Mouse (Mus musculus): Measurements from ENCODE around the gene Galnt16. TPM values are rescaled to one million over a fixed set of nuclear protein-coding genes. Genes with fewer than 3 reads are reported as not detected.

Galnt16 gene
- polyA plus RNA-seq, 1 experiment: 0.11 TPM

- TF ChIP-seq REST (IDR thresholded peaks at IDR 0.05; ENCODE audit: insufficient read depth, insufficient read length) (no peak), SRF (IDR thresholded peaks at IDR 0.05; ENCODE audit: control insufficient read depth, insufficient read length, low read depth) (no peak), POLR2A (IDR thresholded peaks at IDR 0.05; ENCODE audit: insufficient read length, low read depth) (no peak), USF1 (IDR thresholded peaks at IDR 0.05; ENCODE audit: low read depth) (no peak), CEBPB (IDR thresholded peaks at IDR 0.05; ENCODE audit: insufficient read depth, poor library complexity, severe bottlenecking) (no peak), MYOD1 (IDR thresholded peaks at IDR 0.05; ENCODE audit: control insufficient read depth in 1 of 3, insufficient read length in 2 of 3, low read depth in 2 of 3) (no peak)
- no peak overlapping the region for H3K4me3 ChIP-seq
- peaks cover 87% of the 10 kb centered on the region for H3K27me3 ChIP-seq (ENCODE audit: control insufficient read depth, insufficient read depth, insufficient read length)
- H3K79me2 ChIP-seq (ENCODE audit: control insufficient read depth, insufficient read depth): no peaks in the 10 kb centered on the region
- no peak overlapping the region for H3ac ChIP-seq (ENCODE audit: control insufficient read depth, insufficient read length)
- no peak overlapping the region for H3K4me2 ChIP-seq (ENCODE audit: low read depth)
- H3K36me3 ChIP-seq (ENCODE audit: control insufficient read depth, insufficient read depth): no peaks in the 10 kb centered on the region
These were observed 15.8 kb downstream of the Galnt16 start for GRCm38 (mm10) chr12:80533876-80534275.

- H3K4me3 ChIP-seq: no peak overlapping the region
- no peak for TF ChIP-seq POLR2A (IDR thresholded peaks at IDR 0.05; ENCODE audit: insufficient read length, low read depth)
- no peak for TF ChIP-seq SRF (IDR thresholded peaks at IDR 0.05; ENCODE audit: control insufficient read depth, insufficient read length, low read depth)
- TF ChIP-seq POLR2AphosphoS2 (IDR thresholded peaks at IDR 0.05; ENCODE audit: insufficient read length, low read depth): no peak
- no peak for TF ChIP-seq TCF3 (IDR thresholded peaks at IDR 0.05; ENCODE audit: insufficient read length, low read depth)
- no peak for TF ChIP-seq TCF12 (IDR thresholded peaks at IDR 0.05; ENCODE audit: insufficient read depth, poor library complexity, severe bottlenecking)
- no peak for TF ChIP-seq MYOD1 (IDR thresholded peaks at IDR 0.05; ENCODE audit: control insufficient read depth in 1 of 3, insufficient read length in 2 of 3, low read depth in 2 of 3)
- TF ChIP-seq MYOG (IDR thresholded peaks at IDR 0.05; ENCODE audit: control insufficient read depth in 1 of 3, insufficient read depth in 1 of 3, insufficient read length in 2 of 3, low read depth in 2 of 3): no peak
- no peak for TF ChIP-seq CEBPB (IDR thresholded peaks at IDR 0.05; ENCODE audit: insufficient read depth, poor library complexity, severe bottlenecking)
- no peak for TF ChIP-seq USF1 (IDR thresholded peaks at IDR 0.05; ENCODE audit: low read depth)
- no peak overlapping the region for H3ac ChIP-seq (ENCODE audit: control insufficient read depth, insufficient read length)
- peaks cover 71% of the 10 kb centered on the region for H3K27me3 ChIP-seq (ENCODE audit: control insufficient read depth, insufficient read depth, insufficient read length)
- no peak overlapping the region for H3K4me2 ChIP-seq (ENCODE audit: low read depth)
- no peaks in the 10 kb centered on the region for H3K79me2 ChIP-seq (ENCODE audit: control insufficient read depth, insufficient read depth)
- H3K36me3 ChIP-seq (ENCODE audit: control insufficient read depth, insufficient read depth): no peaks in the 10 kb centered on the region
These were observed 19.2 kb downstream of the Galnt16 start for GRCm38 (mm10) chr12:80537313-80537712.

GRCm38 (mm10) chr12:80538311-80538710, 20.2 kb downstream of the Galnt16 start:
- Histone ChIP-seq H3K4me2 (ENCODE audit: low read depth) (no peak overlapping the region), H3K79me2 (ENCODE audit: control insufficient read depth, insufficient read depth) (no peaks in the 10 kb centered on the region), H3ac (ENCODE audit: control insufficient read depth, insufficient read length) (no peak overlapping the region), H3K4me3 (no peak overlapping the region), H3K36me3 (ENCODE audit: control insufficient read depth, insufficient read depth) (no peaks in the 10 kb centered on the region), H3K27me3 (ENCODE audit: control insufficient read depth, insufficient read depth, insufficient read length) (peaks cover 61% of the 10 kb centered on the region)
- no peak for TF ChIP-seq TCF3 (IDR thresholded peaks at IDR 0.05; ENCODE audit: insufficient read length, low read depth)
- no peak for TF ChIP-seq E2F4 (IDR thresholded peaks at IDR 0.05; ENCODE audit: insufficient read depth)
- no peak for TF ChIP-seq MYOG (IDR thresholded peaks at IDR 0.05; ENCODE audit: control insufficient read depth in 1 of 3, insufficient read depth in 1 of 3, insufficient read length in 2 of 3, low read depth in 2 of 3)
- no peak for TF ChIP-seq POLR2A (IDR thresholded peaks at IDR 0.05; ENCODE audit: insufficient read length, low read depth)
- TF ChIP-seq REST (IDR thresholded peaks at IDR 0.05; ENCODE audit: insufficient read depth, insufficient read length): no peak
- TF ChIP-seq TCF12 (IDR thresholded peaks at IDR 0.05; ENCODE audit: insufficient read depth, poor library complexity, severe bottlenecking): no peak
- no peak for TF ChIP-seq USF1 (IDR thresholded peaks at IDR 0.05; ENCODE audit: low read depth)
- TF ChIP-seq MYOD1 (IDR thresholded peaks at IDR 0.05; ENCODE audit: control insufficient read depth in 1 of 3, insufficient read length in 2 of 3, low read depth in 2 of 3): no peak
- no peak for TF ChIP-seq CEBPB (IDR thresholded peaks at IDR 0.05; ENCODE audit: insufficient read depth, poor library complexity, severe bottlenecking)
- TF ChIP-seq MAX (IDR thresholded peaks at IDR 0.05; ENCODE audit: low read depth): no peak

GRCm38 (mm10) chr12:80545310-80545709, 27.2 kb downstream of the Galnt16 start:
- no peak overlapping the region for H3K4me2 ChIP-seq (ENCODE audit: low read depth)
- no peak overlapping the region for H3K4me3 ChIP-seq
- no peak overlapping the region for H3ac ChIP-seq (ENCODE audit: control insufficient read depth, insufficient read length)
- H3K79me2 ChIP-seq (ENCODE audit: control insufficient read depth, insufficient read depth): no peaks in the 10 kb centered on the region
- H3K27me3 ChIP-seq (ENCODE audit: control insufficient read depth, insufficient read depth, insufficient read length): peaks cover 52% of the 10 kb centered on the region
- no peaks in the 10 kb centered on the region for H3K36me3 ChIP-seq (ENCODE audit: control insufficient read depth, insufficient read depth)
- TF ChIP-seq MYOD1 (IDR thresholded peaks at IDR 0.05; ENCODE audit: control insufficient read depth in 1 of 3, insufficient read length in 2 of 3, low read depth in 2 of 3) (no peak), CEBPB (IDR thresholded peaks at IDR 0.05; ENCODE audit: insufficient read depth, poor library complexity, severe bottlenecking) (no peak), POLR2A (IDR thresholded peaks at IDR 0.05; ENCODE audit: insufficient read length, low read depth) (no peak), POLR2AphosphoS2 (IDR thresholded peaks at IDR 0.05; ENCODE audit: insufficient read length, low read depth) (no peak), TCF3 (IDR thresholded peaks at IDR 0.05; ENCODE audit: insufficient read length, low read depth) (no peak), REST (IDR thresholded peaks at IDR 0.05; ENCODE audit: insufficient read depth, insufficient read length) (no peak), SRF (IDR thresholded peaks at IDR 0.05; ENCODE audit: control insufficient read depth, insufficient read length, low read depth) (no peak), MAX (IDR thresholded peaks at IDR 0.05; ENCODE audit: low read depth) (no peak), USF1 (IDR thresholded peaks at IDR 0.05; ENCODE audit: low read depth) (no peak), MYOG (IDR thresholded peaks at IDR 0.05; ENCODE audit: control insufficient read depth in 1 of 3, insufficient read depth in 1 of 3, insufficient read length in 2 of 3, low read depth in 2 of 3) (no peak), TCF12 (IDR thresholded peaks at IDR 0.05; ENCODE audit: insufficient read depth, poor library complexity, severe bottlenecking) (no peak), E2F4 (IDR thresholded peaks at IDR 0.05; ENCODE audit: insufficient read depth) (no peak)

GRCm38 (mm10) chr12:80549646-80550045, 31.6 kb downstream of the Galnt16 start:
- Histone ChIP-seq H3K27me3 (ENCODE audit: control insufficient read depth, insufficient read depth, insufficient read length) (peaks cover 37% of the 10 kb centered on the region), H3ac (ENCODE audit: control insufficient read depth, insufficient read length) (no peak overlapping the region), H3K36me3 (ENCODE audit: control insufficient read depth, insufficient read depth) (no peaks in the 10 kb centered on the region), H3K4me3 (no peak overlapping the region), H3K4me2 (ENCODE audit: low read depth) (no peak overlapping the region), H3K79me2 (ENCODE audit: control insufficient read depth, insufficient read depth) (no peaks in the 10 kb centered on the region)
- TF ChIP-seq MAX (IDR thresholded peaks at IDR 0.05; ENCODE audit: low read depth) (no peak), CEBPB (IDR thresholded peaks at IDR 0.05; ENCODE audit: insufficient read depth, poor library complexity, severe bottlenecking) (no peak), TCF12 (IDR thresholded peaks at IDR 0.05; ENCODE audit: insufficient read depth, poor library complexity, severe bottlenecking) (no peak), TCF3 (IDR thresholded peaks at IDR 0.05; ENCODE audit: insufficient read length, low read depth) (no peak)

All from myocyte (in vitro differentiated cells).